Mouse (Mus musculus): ENCODE results near the gene Smg6. TPM values are rescaled to one million over a fixed set of nuclear protein-coding genes. Genes with fewer than 3 reads are reported as not detected.

The Smg6 gene
- polyA plus RNA-seq, 1 experiment from 2014 or later = 11.3 TPM

GRCm38 (mm10) chr11:75126384-75126783 is 200.8 kb downstream of the Smg6 start:
- H3K27ac ChIP-seq (ENCODE audit: low read depth, low read length) = no peak overlapping the region
- H3K4me1 ChIP-seq (ENCODE audit: control insufficient read depth, insufficient read depth, low read length) = no peaks in the 10 kb centered on the region
- H3K4me2 ChIP-seq = no peak overlapping the region
- H3K9ac ChIP-seq (ENCODE audit: low read depth, low read length) = no peak overlapping the region
- 85% methylated on average over 3 of the region's 3 CpGs for WGBS (ENCODE audit: insufficient replicate concordance)
- no peaks in the 10 kb centered on the region for H3K9me3 ChIP-seq (replicated peaks; ENCODE audit: control insufficient read depth, low read length)
- ATAC-seq (replicated peaks; ENCODE audit: insufficient number of reproducible peaks, low FRiP score, low TSS enrichment) = no peak
- no peaks in the 10 kb centered on the region for H3K27me3 ChIP-seq (ENCODE audit: control insufficient read depth, insufficient read depth, low read length)
- H3K4me3 ChIP-seq (ENCODE audit: low read depth, low read length) = no peak overlapping the region
- H3K36me3 ChIP-seq (ENCODE audit: control insufficient read depth, insufficient read depth, low read length) = no peaks in the 10 kb centered on the region

- H3K27ac ChIP-seq (ENCODE audit: low read depth, low read length) = no peak overlapping the region
- H3K36me3 ChIP-seq (ENCODE audit: control insufficient read depth, insufficient read depth, low read length) = no peaks in the 10 kb centered on the region
- H3K9me3 ChIP-seq (replicated peaks; ENCODE audit: control insufficient read depth, low read length) = no peaks in the 10 kb centered on the region
- no peak overlapping the region for H3K4me3 ChIP-seq (ENCODE audit: low read depth, low read length)
- H3K4me2 ChIP-seq = no peak overlapping the region
- 90% methylated on average over 6 of the region's 6 CpGs for WGBS (ENCODE audit: insufficient replicate concordance)
- no peaks in the 10 kb centered on the region for H3K27me3 ChIP-seq (ENCODE audit: control insufficient read depth, insufficient read depth, low read length)
- ATAC-seq (replicated peaks; ENCODE audit: insufficient number of reproducible peaks, low FRiP score, low TSS enrichment) = no peak
- no peak overlapping the region for H3K9ac ChIP-seq (ENCODE audit: low read depth, low read length)
- H3K4me1 ChIP-seq (ENCODE audit: control insufficient read depth, insufficient read depth, low read length) = peaks cover 9% of the 10 kb centered on the region
These were observed 203.9 kb downstream of the Smg6 start for GRCm38 (mm10) chr11:75129481-75129880.

- H3K4me1 ChIP-seq (ENCODE audit: control insufficient read depth, insufficient read depth, low read length) = peaks cover 15% of the 10 kb centered on the region
- H3K4me2 ChIP-seq = no peak overlapping the region
- no peak overlapping the region for H3K9ac ChIP-seq (ENCODE audit: low read depth, low read length)
- no peak overlapping the region for H3K27ac ChIP-seq (ENCODE audit: low read depth, low read length)
- 80% methylated on average over 4 of the region's 4 CpGs for WGBS (ENCODE audit: insufficient replicate concordance)
- no peak for ATAC-seq (replicated peaks; ENCODE audit: insufficient number of reproducible peaks, low FRiP score, low TSS enrichment)
- no peaks in the 10 kb centered on the region for H3K27me3 ChIP-seq (ENCODE audit: control insufficient read depth, insufficient read depth, low read length)
- no peaks in the 10 kb centered on the region for H3K36me3 ChIP-seq (ENCODE audit: control insufficient read depth, insufficient read depth, low read length)
- H3K9me3 ChIP-seq (replicated peaks; ENCODE audit: control insufficient read depth, low read length) = no peaks in the 10 kb centered on the region
- H3K4me3 ChIP-seq (ENCODE audit: low read depth, low read length) = no peak overlapping the region
These were observed 205.7 kb downstream of the Smg6 start for GRCm38 (mm10) chr11:75131300-75131699.

GRCm38 (mm10) chr11:75132278-75132677 is 206.7 kb downstream of the Smg6 start:
- Histone ChIP-seq H3K27ac (ENCODE audit: low read depth, low read length) (no peak overlapping the region), H3K36me3 (ENCODE audit: control insufficient read depth, insufficient read depth, low read length) (no peaks in the 10 kb centered on the region), H3K27me3 (ENCODE audit: control insufficient read depth, insufficient read depth, low read length) (no peaks in the 10 kb centered on the region), H3K9ac (ENCODE audit: low read depth, low read length) (no peak overlapping the region), H3K4me3 (ENCODE audit: low read depth, low read length) (no peak overlapping the region), H3K4me1 (ENCODE audit: control insufficient read depth, insufficient read depth, low read length) (peaks cover 25% of the 10 kb centered on the region), H3K4me2 (no peak overlapping the region), H3K9me3 (replicated peaks; ENCODE audit: control insufficient read depth, low read length) (no peaks in the 10 kb centered on the region)
- ATAC-seq (replicated peaks; ENCODE audit: insufficient number of reproducible peaks, low FRiP score, low TSS enrichment) = no peak
- 85% methylated on average over 5 of the region's 5 CpGs for WGBS (ENCODE audit: insufficient replicate concordance)

- H3K9ac ChIP-seq (ENCODE audit: low read depth, low read length) = no peak overlapping the region
- H3K27ac ChIP-seq (ENCODE audit: low read depth, low read length) = peak overlapping the region; percentile 51; the same call in 1 of the 2 replicates
- WGBS (ENCODE audit: insufficient replicate concordance) = 86% methylated on average over 5 of the region's 5 CpGs
These were observed 207.8 kb downstream of the Smg6 start for GRCm38 (mm10) chr11:75133391-75133790.

GRCm38 (mm10) chr11:75133951-75134350 is 208.3 kb downstream of the Smg6 start:
- Histone ChIP-seq H3K36me3 (ENCODE audit: control insufficient read depth, insufficient read depth, low read length) (no peaks in the 10 kb centered on the region), H3K27ac (ENCODE audit: low read depth, low read length) (peak overlapping the region; percentile 51; the same call in 1 of the 2 replicates), H3K4me3 (ENCODE audit: low read depth, low read length) (no peak overlapping the region), H3K9me3 (replicated peaks; ENCODE audit: control insufficient read depth, low read length) (no peaks in the 10 kb centered on the region), H3K27me3 (ENCODE audit: control insufficient read depth, insufficient read depth, low read length) (no peaks in the 10 kb centered on the region), H3K9ac (ENCODE audit: low read depth, low read length) (no peak overlapping the region), H3K4me2 (no peak overlapping the region), H3K4me1 (ENCODE audit: control insufficient read depth, insufficient read depth, low read length) (peaks cover 36% of the 10 kb centered on the region)
- no peak; the same call in 1 of the 2 replicates for ATAC-seq (replicated peaks; ENCODE audit: insufficient number of reproducible peaks, low FRiP score, low TSS enrichment)
- WGBS (ENCODE audit: insufficient replicate concordance) = 10% methylated on average over 2 of the region's 2 CpGs

More at GRCm38 (mm10) chr11:75133391-75133790, 207.8 kb downstream of the Smg6 start:
- H3K4me1 ChIP-seq (ENCODE audit: control insufficient read depth, insufficient read depth, low read length) = peaks cover 30% of the 10 kb centered on the region
- H3K36me3 ChIP-seq (ENCODE audit: control insufficient read depth, insufficient read depth, low read length) = no peaks in the 10 kb centered on the region
- no peaks in the 10 kb centered on the region for H3K27me3 ChIP-seq (ENCODE audit: control insufficient read depth, insufficient read depth, low read length)
- H3K4me3 ChIP-seq (ENCODE audit: low read depth, low read length) = no peak overlapping the region
- no peak overlapping the region for H3K4me2 ChIP-seq
- H3K9me3 ChIP-seq (replicated peaks; ENCODE audit: control insufficient read depth, low read length) = no peaks in the 10 kb centered on the region
- no peak for ATAC-seq (replicated peaks; ENCODE audit: insufficient number of reproducible peaks, low FRiP score, low TSS enrichment)

- Histone ChIP-seq H3K36me3 (ENCODE audit: control insufficient read depth, insufficient read depth, low read length) (no peaks in the 10 kb centered on the region), H3K9ac (ENCODE audit: low read depth, low read length) (no peak overlapping the region), H3K9me3 (replicated peaks; ENCODE audit: control insufficient read depth, low read length) (no peaks in the 10 kb centered on the region), H3K27me3 (ENCODE audit: control insufficient read depth, insufficient read depth, low read length) (no peaks in the 10 kb centered on the region), H3K4me3 (ENCODE audit: low read depth, low read length) (no peak overlapping the region), H3K4me2 (no peak overlapping the region), H3K27ac (ENCODE audit: low read depth, low read length) (peak overlapping the region; percentile 51), H3K4me1 (ENCODE audit: control insufficient read depth, insufficient read depth, low read length) (peaks cover 42% of the 10 kb centered on the region)
- ATAC-seq (replicated peaks; ENCODE audit: insufficient number of reproducible peaks, low FRiP score, low TSS enrichment) = no peak
- 61% methylated on average over 5 of the region's 5 CpGs for WGBS (ENCODE audit: insufficient replicate concordance)
These were observed 209.0 kb downstream of the Smg6 start for GRCm38 (mm10) chr11:75134485-75135068.

- Histone ChIP-seq H3K4me1 (ENCODE audit: control insufficient read depth, insufficient read depth, low read length) (peaks cover 48% of the 10 kb centered on the region), H3K9me3 (replicated peaks; ENCODE audit: control insufficient read depth, low read length) (no peaks in the 10 kb centered on the region), H3K4me2 (no peak overlapping the region), H3K27me3 (ENCODE audit: control insufficient read depth, insufficient read depth, low read length) (no peaks in the 10 kb centered on the region), H3K36me3 (ENCODE audit: control insufficient read depth, insufficient read depth, low read length) (no peaks in the 10 kb centered on the region), H3K27ac (ENCODE audit: low read depth, low read length) (no peak overlapping the region), H3K9ac (ENCODE audit: low read depth, low read length) (no peak overlapping the region), H3K4me3 (ENCODE audit: low read depth, low read length) (no peak overlapping the region)
- no peak for ATAC-seq (replicated peaks; ENCODE audit: insufficient number of reproducible peaks, low FRiP score, low TSS enrichment)
- WGBS (ENCODE audit: insufficient replicate concordance) = 86% methylated on average over 4 of the region's 4 CpGs
These were observed 209.7 kb downstream of the Smg6 start for GRCm38 (mm10) chr11:75135358-75135757.

All from heart, embryonic 11.5 days (tissue).